Mouse (Mus musculus) lung, adult 18-20 months (tissue): ENCODE results near the gene Fam163b.

Experiments used
- DNase-seq, 2 experiments: peaks; one replicate each; pipeline ENCODE4 v3.0.0; 2022; ENCODE audit warnings: mixed read lengths in 2 of 2

Gene Fam163b

GRCm38 (mm10) chr2:27141950-27142693, at the start of gene Fam163b:
Gene Fam163b, minus strand, starts transcription at chr2:27142491.
- DNase-seq, result no peak

- no peak for DNase-seq
These were observed 47.7 kb upstream of the Fam163b start for GRCm38 (mm10) chr2:27189994-27190393.

GRCm38 (mm10) chr2:27187531-27187930, 45.2 kb upstream of the Fam163b start:
- no peak for DNase-seq

- no peak for DNase-seq
These were observed 41.4 kb upstream of the Fam163b start for GRCm38 (mm10) chr2:27183734-27184133.

- DNase-seq, result peak; percentile 14 to 17
These were observed 39.6 kb upstream of the Fam163b start for GRCm38 (mm10) chr2:27181907-27182306.

GRCm38 (mm10) chr2:27179101-27179500, 36.8 kb upstream of the Fam163b start:
- DNase-seq, result no peak

- no peak for DNase-seq
These were observed 33.5 kb upstream of the Fam163b start for GRCm38 (mm10) chr2:27175696-27176267.

GRCm38 (mm10) chr2:27174242-27174641, 32.0 kb upstream of the Fam163b start:
- no peak for DNase-seq

GRCm38 (mm10) chr2:27166999-27167398, 24.7 kb upstream of the Fam163b start:
- no peak for DNase-seq

GRCm38 (mm10) chr2:27166074-27166473, 23.8 kb upstream of the Fam163b start:
- DNase-seq, result no peak

- DNase-seq, result no peak
These were observed 22.7 kb upstream of the Fam163b start, which contains the start of gene Dbh for GRCm38 (mm10) chr2:27164796-27165590. Gene Dbh, plus strand, starts transcription at chr2:27165233.

- DNase-seq, result no peak
These were observed 21.6 kb upstream of the Fam163b start for GRCm38 (mm10) chr2:27163851-27164250.

GRCm38 (mm10) chr2:27162656-27163055, 20.4 kb upstream of the Fam163b start:
- no peak for DNase-seq

GRCm38 (mm10) chr2:27161526-27161925, 19.2 kb upstream of the Fam163b start:
- no peak for DNase-seq

GRCm38 (mm10) chr2:27156596-27156995, 14.3 kb upstream of the Fam163b start:
- no peak for DNase-seq

- DNase-seq, result no peak
These were observed 12.3 kb upstream of the Fam163b start for GRCm38 (mm10) chr2:27154466-27155185.

GRCm38 (mm10) chr2:27149457-27149856, 7.2 kb upstream of the Fam163b start:
- no peak for DNase-seq

GRCm38 (mm10) chr2:27146840-27147239, 4.5 kb upstream of the Fam163b start:
- DNase-seq, result no peak

- no peak for DNase-seq
These were observed 2.7 kb upstream of the Fam163b start for GRCm38 (mm10) chr2:27144957-27145356.

GRCm38 (mm10) chr2:27138356-27138755, 3.9 kb downstream of the Fam163b start:
- DNase-seq, result no peak

- no peak for DNase-seq
These were observed 5.5 kb downstream of the Fam163b start for GRCm38 (mm10) chr2:27136789-27137188.

- no peak for DNase-seq
These were observed 6.0 kb downstream of the Fam163b start for GRCm38 (mm10) chr2:27136336-27136735.

- no peak for DNase-seq
These were observed 6.4 kb downstream of the Fam163b start for GRCm38 (mm10) chr2:27135935-27136334.
